25 mouse cellular contexts compared by ENCODE assay signal in the genomic region with DNA sequence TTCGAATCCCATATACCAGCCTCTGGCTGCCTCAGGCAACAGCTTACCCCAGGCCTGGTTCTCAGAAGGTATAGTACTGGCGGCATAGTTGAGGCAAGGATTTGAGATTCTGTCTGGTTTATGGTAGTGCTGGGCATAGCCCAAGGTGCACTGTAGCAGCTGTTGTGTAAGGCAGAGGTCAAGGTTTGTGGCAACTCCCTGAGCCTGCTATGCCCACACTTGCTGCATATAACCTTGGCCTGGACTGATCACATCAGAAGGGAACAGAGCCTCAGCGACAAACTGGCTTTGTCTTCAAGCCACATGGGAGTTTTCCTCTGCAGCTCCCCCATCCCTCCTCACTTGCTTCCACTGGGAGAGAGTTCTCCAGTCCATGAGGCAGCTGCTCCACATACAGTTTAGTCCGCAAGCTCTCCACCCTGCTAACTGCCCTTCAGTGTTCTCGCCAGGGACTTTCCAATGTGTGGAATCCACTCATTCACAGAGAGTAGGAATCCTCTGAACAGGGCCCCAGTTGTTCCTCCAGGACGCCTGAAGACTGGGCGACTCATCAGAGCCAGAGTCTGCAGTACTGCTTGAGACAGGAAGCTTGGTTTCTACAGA. TPM values are rescaled to one million over a fixed set of nuclear protein-coding genes. Genes with fewer than 3 reads are reported as not detected.
DNase-seq lines count a peak whose midpoint lies in the region; ATAC-seq and TF ChIP-seq lines count a peak whose summit lies in the region.
"Had no signal": no experiment of that assay in that cellular context is flagged by ENCODE, and none has a peak within 500 bp of the region (broad histone marks: within the 10 kb centered on the region; RNA-seq: fewer than 3 reads in every experiment).

No protein-coding gene starts in this region.

- no peaks in the 10 kb centered on the region for H3K36me3 ChIP-seq in kidney, embryonic 14.5 days (ENCODE audit: control insufficient read depth, insufficient read depth, low read length)
- H3K36me3 ChIP-seq in small intestine, adult 2 months (ENCODE audit: control insufficient read depth, insufficient read depth, low read length), result no peaks in the 10 kb centered on the region
- H3K36me3 ChIP-seq: forebrain, embryonic 12.5 days; heart, embryonic 10.5 days; hindbrain, embryonic 10.5 days; limb, embryonic 15.5 days; liver, embryonic 15.5 days had no signal

- WGBS in kidney, embryonic 14.5 days, result 90% methylated on average over 7 of the region's 7 CpGs
- 69% methylated on average over 7 of the region's 7 CpGs for WGBS in small intestine, adult 2 months

- TF ChIP-seq POLR2A in small intestine, adult 2 months (IDR thresholded peaks at IDR 0.05; ENCODE audit: low read depth, low read length), result no peak

- H3K9me3 ChIP-seq in kidney, embryonic 14.5 days (ENCODE audit: control insufficient read depth, low read length), result peaks cover 11% of the 10 kb centered on the region; the same call in 1 of the 2 replicates
- H3K9me3 ChIP-seq: forebrain, embryonic 12.5 days; limb, embryonic 15.5 days; liver, embryonic 15.5 days had no signal

- DNase-seq in adrenal gland, adult 2 months, result peak; percentile 63
- DNase-seq in adrenal gland, postnatal 25 days, result no peak
- DNase-seq in kidney, adult 9 months, result peak; percentile 55
- DNase-seq in testis, postnatal 14 days (ENCODE audit: low spot score), result peak; percentile 34
- no peak for DNase-seq in testis, postnatal 10 days (ENCODE audit: low spot score)
- DNase-seq in heart, postnatal 36 days, result no peak
- DNase-seq: cerebellum, adult 11 months; cerebellum, postnatal 10 days; left cerebral cortex, postnatal 4 days; lung, postnatal 10 days; thymus, adult 18-20 months; thymus, postnatal 36 days had no signal

- intact Hi-C loops in heart, postnatal 36 days (cut with DNase I), result no loop called here

- H3K4me1 ChIP-seq in kidney, embryonic 14.5 days (ENCODE audit: control insufficient read depth, insufficient read depth, low read length), result 0 out of 2 replicates have a peak, but pooled peaks cover 2% of the 10 kb centered on the region
- H3K4me1 ChIP-seq in small intestine, adult 2 months (ENCODE audit: control insufficient read depth, insufficient read depth, insufficient read length, low read length), result peaks cover 27% of the 10 kb centered on the region
- H3K4me1 ChIP-seq: forebrain, embryonic 12.5 days had no signal

- H3K4me3 ChIP-seq in kidney, embryonic 14.5 days (ENCODE audit: low read length), result no peak overlapping the region
- no peak overlapping the region for H3K4me3 ChIP-seq in small intestine, adult 2 months (ENCODE audit: low read depth, low read length)
- H3K4me3 ChIP-seq: erythroblast, embryonic 14.5 days; forebrain, embryonic 12.5 days; heart, embryonic 10.5 days; hindbrain, embryonic 10.5 days; limb, embryonic 15.5 days; liver, embryonic 15.5 days had no signal

- no peaks in the 10 kb centered on the region for H3K27me3 ChIP-seq in kidney, embryonic 14.5 days (ENCODE audit: control insufficient read depth, insufficient read depth, low read length)
- H3K27me3 ChIP-seq in small intestine, adult 2 months (ENCODE audit: control insufficient read depth, insufficient read depth, low read length), result no peaks in the 10 kb centered on the region
- H3K27me3 ChIP-seq: forebrain, embryonic 12.5 days; limb, embryonic 15.5 days had no signal

- H3K4me2 ChIP-seq in kidney, embryonic 14.5 days (replicated peaks; ENCODE audit: low read depth, low read length), result no peak overlapping the region
- H3K4me2 ChIP-seq: forebrain, embryonic 12.5 days; limb, embryonic 15.5 days; liver, embryonic 15.5 days; midbrain, embryonic 11.5 days had no signal

- no peak overlapping the region for H3K27ac ChIP-seq in kidney, embryonic 14.5 days (ENCODE audit: low read depth, low read length)
- H3K27ac ChIP-seq in small intestine, adult 2 months (ENCODE audit: insufficient read depth, low read depth, low read length), result peak overlapping the region; percentile 65
- H3K27ac ChIP-seq: forebrain, embryonic 12.5 days; heart, embryonic 10.5 days; hindbrain, embryonic 10.5 days; limb, embryonic 15.5 days; liver, embryonic 15.5 days had no signal

- no peak for TF ChIP-seq CTCF in small intestine, adult 2 months (IDR thresholded peaks at IDR 0.05; ENCODE audit: extremely low read depth, insufficient read length, insufficient replicate concordance, low read depth, low read length)

- no peak overlapping the region for H3K9ac ChIP-seq in kidney, embryonic 14.5 days (ENCODE audit: low read depth, low read length)
- H3K9ac ChIP-seq: forebrain, embryonic 12.5 days; limb, embryonic 15.5 days; liver, embryonic 15.5 days had no signal

- ATAC-seq in kidney, embryonic 14.5 days (ENCODE audit: low FRiP score, low TSS enrichment), result no peak
- ATAC-seq: hindbrain, embryonic 16.5 days; intestine, embryonic 16.5 days had no signal

RNA-seq across cellular contexts. Expression of gene Il34, which starts 11.3 kb away (rescaled TPM):
- 10 to 100 TPM; 42.8 to 63.0 TPM for total RNA-seq in adrenal gland, adult 2 months (2021)
- 115 and 187 TPM in 2 replicates for polyA plus RNA-seq in adrenal gland, adult 2 months (2012; rRNA removed)
- total RNA-seq in adrenal gland, postnatal 25 days (2021), result 21.6 and 38.6 TPM in 2 replicates
- polyA plus RNA-seq in kidney, embryonic 14.5 days (2014; fragmentation: Nextera tagmentation; extraction: Ambion mirVana), result 0.50 and 1.7 TPM in 2 replicates
- polyA plus RNA-seq in small intestine, adult 2 months (2012; rRNA removed), result 7.6 and 16.7 TPM in 2 replicates
- 1 to 10 TPM; 4.3 to 6.9 TPM for total RNA-seq in heart, postnatal 36 days (2021)
- total RNA-seq: megakaryocyte progenitor cell, adult 5-6 weeks; neutrophil, adult 5-6 weeks had no signal
- polyA plus RNA-seq: erythroblast, embryonic 14.5 days; heart, embryonic 10.5 days had no signal

RNA-seq across cellular contexts. Expression of gene Cog4, which starts 51.9 kb away (rescaled TPM):
- 10 to 100 TPM; 85.3 to 87.0 TPM for total RNA-seq in adrenal gland, adult 2 months (2021)
- 21.0 and 21.3 TPM in 2 replicates for polyA plus RNA-seq in adrenal gland, adult 2 months (2012; rRNA removed)
- 75.8 and 100 TPM in 2 replicates for total RNA-seq in adrenal gland, postnatal 25 days (2021)
- 40.4 and 69.3 TPM in 2 replicates for polyA plus RNA-seq in kidney, embryonic 14.5 days (2014; fragmentation: Nextera tagmentation; extraction: Ambion mirVana)
- polyA plus RNA-seq in small intestine, adult 2 months (2012; rRNA removed), result 13.5 and 21.6 TPM in 2 replicates
- total RNA-seq in heart, postnatal 36 days (2021), result 10 to 100 TPM; 74.3 to 78.3 TPM

RNA-seq across cellular contexts. Expression of gene Sf3b3, which starts 52.1 kb away (rescaled TPM):
- 10 to 100 TPM; 64.7 to 65.6 TPM for total RNA-seq in adrenal gland, adult 2 months (2021)
- 13.2 and 21.1 TPM in 2 replicates for polyA plus RNA-seq in adrenal gland, adult 2 months (2012; rRNA removed)
- total RNA-seq in adrenal gland, postnatal 25 days (2021), result 81.6 and 86.5 TPM in 2 replicates
- polyA plus RNA-seq in kidney, embryonic 14.5 days (2014; fragmentation: Nextera tagmentation; extraction: Ambion mirVana), result 96.9 and 180 TPM in 2 replicates
- polyA plus RNA-seq in small intestine, adult 2 months (2012; rRNA removed), result 9.1 and 14.4 TPM in 2 replicates
- 10 to 100 TPM; 37.3 to 39.1 TPM for total RNA-seq in heart, postnatal 36 days (2021)

Comparison
In these comparisons a context has a peak if more than half of its experiments do, and no peak if none do; other contexts are left out.
1. DNase-seq: peak in adrenal gland, adult 2 months (single experiment), kidney, adult 9 months (single experiment) and testis, postnatal 14 days (single experiment); none in adrenal gland, postnatal 25 days (single experiment), testis, postnatal 10 days (single experiment) and heart, postnatal 36 days (0 of 2).